Mouse (Mus musculus): ENCODE results near the gene Tm6sf1. TPM values are rescaled to one million over a fixed set of nuclear protein-coding genes. Genes with fewer than 3 reads are reported as not detected.
A peak's percentile ranks its signal among the peaks of the same experiment; 100 is the strongest.

The Tm6sf1 gene
- polyA plus RNA-seq, 1 experiment from 2014 or later: 13.4 TPM

GRCm38 (mm10) chr7:81854568-81855307 lies 4.1 kb upstream of the Tm6sf1 start:
- Histone ChIP-seq H3K9me3 (no peaks in the 10 kb centered on the region), H3K27ac (replicated peaks) (no peak overlapping the region), H3K9ac (no peak overlapping the region), H3K4me2 (no peak overlapping the region), H3K4me1 (replicated peaks) (peaks cover 24% of the 10 kb centered on the region), H3K4me3 (no peak overlapping the region), H3K27me3 (peaks cover 20% of the 10 kb centered on the region), H3K36me3 (no peaks in the 10 kb centered on the region)
- WGBS: 64% methylated on average over 8 of the region's 8 CpGs
- ATAC-seq (ENCODE audit: low read depth): no peak

GRCm38 (mm10) chr7:81855694-81856093 lies 3.1 kb upstream of the Tm6sf1 start, which contains the start of gene Gm10160:
Gm10160 (minus strand) TSS chr7:81855794.
- WGBS: 71% methylated on average over 1 of the region's 1 CpGs
- H3K27me3 ChIP-seq: peaks cover 24% of the 10 kb centered on the region
- no peak within 1 kb of the TSS for H3K4me2 ChIP-seq

GRCm38 (mm10) chr7:81856221-81856620 lies 2.6 kb upstream of the Tm6sf1 start:
- WGBS: 85% methylated on average over 4 of the region's 4 CpGs
- Histone ChIP-seq H3K4me3 (no peak overlapping the region), H3K27me3 (peaks cover 24% of the 10 kb centered on the region), H3K4me1 (replicated peaks) (peaks cover 31% of the 10 kb centered on the region), H3K9me3 (no peaks in the 10 kb centered on the region), H3K27ac (replicated peaks) (no peak overlapping the region), H3K9ac (no peak overlapping the region), H3K4me2 (no peak overlapping the region), H3K36me3 (no peaks in the 10 kb centered on the region)
- no peak for ATAC-seq (ENCODE audit: low read depth)

More at GRCm38 (mm10) chr7:81855694-81856093, 3.1 kb upstream of the Tm6sf1 start, which contains the start of gene Gm10160:
- Histone ChIP-seq H3K4me1 (replicated peaks) (peaks cover 31% of the 10 kb centered on the region), H3K9me3 (no peaks in the 10 kb centered on the region), H3K36me3 (no peaks in the 10 kb centered on the region), H3K9ac (no peak within 1 kb of the TSS), H3K4me3 (no peak within 1 kb of the TSS), H3K27ac (replicated peaks) (no peak within 1 kb of the TSS)
- ATAC-seq (ENCODE audit: low read depth): no peak

- Histone ChIP-seq H3K4me3 (0 out of 2 replicates have a peak overlapping the region, but pooled peaks have one; percentile 64), H3K27me3 (peaks cover 24% of the 10 kb centered on the region), H3K9ac (peak overlapping the region; percentile 82), H3K27ac (replicated peaks) (no peak overlapping the region), H3K9me3 (no peaks in the 10 kb centered on the region), H3K4me2 (peak overlapping the region; percentile 98), H3K36me3 (no peaks in the 10 kb centered on the region), H3K4me1 (replicated peaks) (peaks cover 31% of the 10 kb centered on the region)
- ATAC-seq (ENCODE audit: low read depth): 0 out of 2 replicates have a peak, but pooled peaks have one; percentile 8
- 5% methylated on average over 9 of the region's 9 CpGs for WGBS
Observed at GRCm38 (mm10) chr7:81858236-81858635, 565 bp upstream of the Tm6sf1 start.

- Histone ChIP-seq H3K9me3 (no peaks in the 10 kb centered on the region), H3K27ac (replicated peaks) (peak overlapping the region; percentile 49; the same call in 1 of the 2 replicates), H3K9ac (0 out of 2 replicates have a peak overlapping the region, but pooled peaks have one; percentile 17), H3K36me3 (no peaks in the 10 kb centered on the region), H3K4me1 (replicated peaks) (peaks cover 22% of the 10 kb centered on the region; the same call in 1 of the 2 replicates), H3K4me2 (peak overlapping the region; percentile 98), H3K27me3 (peaks cover 24% of the 10 kb centered on the region), H3K4me3 (peak overlapping the region; percentile 64)
- 50% methylated on average over 11 of the region's 11 CpGs for WGBS
- no peak for ATAC-seq (ENCODE audit: low read depth)
Observed at GRCm38 (mm10) chr7:81860071-81860470, 1.3 kb downstream of the Tm6sf1 start.

GRCm38 (mm10) chr7:81860996-81861395 lies 2.2 kb downstream of the Tm6sf1 start:
- Histone ChIP-seq H3K4me2 (peak overlapping the region; percentile 98; the same call in 1 of the 2 replicates), H3K4me3 (no peak overlapping the region)

GRCm38 (mm10) chr7:81861461-81861860 lies 2.7 kb downstream of the Tm6sf1 start:
- H3K27ac ChIP-seq (replicated peaks): no peak overlapping the region
- no peak overlapping the region for H3K4me2 ChIP-seq
- no peaks in the 10 kb centered on the region for H3K36me3 ChIP-seq
- peaks cover 24% of the 10 kb centered on the region for H3K27me3 ChIP-seq
- no peak overlapping the region for H3K4me3 ChIP-seq
- peaks cover 22% of the 10 kb centered on the region; the same call in 1 of the 2 replicates for H3K4me1 ChIP-seq (replicated peaks)
- no peak for ATAC-seq (ENCODE audit: low read depth)
- no peaks in the 10 kb centered on the region for H3K9me3 ChIP-seq
- no peak overlapping the region for H3K9ac ChIP-seq
- WGBS: 74% methylated on average over 2 of the region's 2 CpGs

More at GRCm38 (mm10) chr7:81860996-81861395, 2.2 kb downstream of the Tm6sf1 start:
- peaks cover 24% of the 10 kb centered on the region for H3K27me3 ChIP-seq
- no peak overlapping the region for H3K27ac ChIP-seq (replicated peaks)
- H3K9me3 ChIP-seq: no peaks in the 10 kb centered on the region
- H3K36me3 ChIP-seq: no peaks in the 10 kb centered on the region
- no peak overlapping the region for H3K9ac ChIP-seq
- 85% methylated on average over 5 of the region's 5 CpGs for WGBS
- ATAC-seq (ENCODE audit: low read depth): no peak
- H3K4me1 ChIP-seq (replicated peaks): peaks cover 22% of the 10 kb centered on the region; the same call in 1 of the 2 replicates

- no peak overlapping the region for H3K9ac ChIP-seq
- no peaks in the 10 kb centered on the region for H3K36me3 ChIP-seq
- no peak overlapping the region for H3K27ac ChIP-seq (replicated peaks)
- H3K4me3 ChIP-seq: no peak overlapping the region
- H3K4me2 ChIP-seq: no peak overlapping the region
- no peaks in the 10 kb centered on the region for H3K9me3 ChIP-seq
- WGBS: 71% methylated on average over 4 of the region's 4 CpGs
- ATAC-seq (ENCODE audit: low read depth): no peak
- H3K4me1 ChIP-seq (replicated peaks): peaks cover 22% of the 10 kb centered on the region; the same call in 1 of the 2 replicates
- H3K27me3 ChIP-seq: peaks cover 21% of the 10 kb centered on the region
Observed at GRCm38 (mm10) chr7:81861921-81862320, 3.1 kb downstream of the Tm6sf1 start.

GRCm38 (mm10) chr7:81862587-81863583 lies 4.1 kb downstream of the Tm6sf1 start:
- no peak overlapping the region for H3K4me3 ChIP-seq
- H3K36me3 ChIP-seq: no peaks in the 10 kb centered on the region
- H3K9ac ChIP-seq: no peak overlapping the region
- H3K4me2 ChIP-seq: no peak overlapping the region
- peaks cover 22% of the 10 kb centered on the region; the same call in 1 of the 2 replicates for H3K4me1 ChIP-seq (replicated peaks)
- no peak for ATAC-seq (ENCODE audit: low read depth)
- WGBS: 74% methylated on average over 24 of the region's 24 CpGs
- H3K9me3 ChIP-seq: no peaks in the 10 kb centered on the region
- peaks cover 12% of the 10 kb centered on the region for H3K27me3 ChIP-seq
- H3K27ac ChIP-seq (replicated peaks): no peak overlapping the region

GRCm38 (mm10) chr7:81864552-81864951 lies 5.8 kb downstream of the Tm6sf1 start:
- WGBS: 86% methylated on average over 6 of the region's 6 CpGs
- Histone ChIP-seq H3K4me3 (no peak overlapping the region), H3K36me3 (no peaks in the 10 kb centered on the region), H3K9ac (no peak overlapping the region), H3K4me1 (replicated peaks) (peaks cover 14% of the 10 kb centered on the region; the same call in 1 of the 2 replicates), H3K27ac (replicated peaks) (no peak overlapping the region), H3K4me2 (no peak overlapping the region), H3K9me3 (no peaks in the 10 kb centered on the region), H3K27me3 (peaks cover 5% of the 10 kb centered on the region; the same call in 1 of the 2 replicates)
- no peak for ATAC-seq (ENCODE audit: low read depth)

- 87% methylated on average over 6 of the region's 6 CpGs for WGBS
- no peak for ATAC-seq (ENCODE audit: low read depth)
- H3K9me3 ChIP-seq: no peaks in the 10 kb centered on the region
- no peak overlapping the region for H3K9ac ChIP-seq
- H3K4me3 ChIP-seq: no peak overlapping the region
- H3K27ac ChIP-seq (replicated peaks): no peak overlapping the region
- no peaks in the 10 kb centered on the region for H3K36me3 ChIP-seq
- H3K4me2 ChIP-seq: no peak overlapping the region
- no peaks in the 10 kb centered on the region for H3K27me3 ChIP-seq
- H3K4me1 ChIP-seq (replicated peaks): peaks cover 6% of the 10 kb centered on the region; the same call in 1 of the 2 replicates
Observed at GRCm38 (mm10) chr7:81865937-81866336, 7.1 kb downstream of the Tm6sf1 start.
